Mouse (Mus musculus) heart, adult 2 months (tissue): Measurements from ENCODE around the gene Chn2. TPM values are rescaled to one million over a fixed set of nuclear protein-coding genes. Genes with fewer than 3 reads are reported as not detected.

Experiments used
- DNase-seq, 2 experiments: peaks; one replicate each; pipeline ENCODE4 v3.0.0; 2021
- H3K27ac ChIP-seq: fragments of 200-600 bp; 2 replicates; pipeline ENCODE4 v1.8.1; 2022
- H3K27me3 ChIP-seq: fragments of 200-500 bp; 2 replicates; pipeline ENCODE4 v1.6.1; 2012; ENCODE audit warnings: mild to moderate bottlenecking, low read length, inconsistent platforms, mixed read lengths; ENCODE audit not compliant: control insufficient read depth, insufficient read depth
- H3K36me3 ChIP-seq: fragments of 200-500 bp; 2 replicates; pipeline ENCODE4 v1.6.1; 2012; ENCODE audit warnings: low read length, inconsistent platforms; ENCODE audit not compliant: control insufficient read depth, insufficient read depth
- H3K4me1 ChIP-seq: fragments of 200-500 bp; 2 replicates; pipeline ENCODE4 v1.6.1; 2011; ENCODE audit warnings: low read length; ENCODE audit not compliant: control insufficient read depth, insufficient read depth
- H3K4me3 ChIP-seq: fragments of 200-600 bp; 2 replicates; pipeline ENCODE4 v1.8.1; 2022
- H3K79me2 ChIP-seq: fragments of 200-500 bp; replicated peaks from 2 replicates; pipeline ENCODE4 v1.6.1; 2012; ENCODE audit warnings: mild to moderate bottlenecking, inconsistent platforms, low read length, moderate library complexity, mixed read lengths; ENCODE audit not compliant: control insufficient read depth, insufficient read depth
- H3K9ac ChIP-seq: fragments of 200-500 bp; 2 replicates; pipeline ENCODE4 v1.6.1; 2012; ENCODE audit warnings: low read depth, mild to moderate bottlenecking, control low read depth, inconsistent platforms, low read length, mixed read lengths
- CTCF ChIP-seq: fragments of 200-600 bp; IDR thresholded peaks from 2 replicates; pipeline ENCODE4 v1.8.1; 2022; ENCODE audit warnings: antibody characterized with exemption, mild to moderate bottlenecking, moderate library complexity
- EP300 ChIP-seq: fragments of 200-500 bp; IDR thresholded peaks from 2 replicates; pipeline ENCODE4 v1.6.1; 2011; ENCODE audit warnings: low read depth, low read length, control low read depth; ENCODE audit not compliant: insufficient read depth
- POLR2A ChIP-seq: fragments of 200-500 bp; IDR thresholded peaks from 2 replicates; pipeline ENCODE4 v1.6.1; 2011; ENCODE audit warnings: mild to moderate bottlenecking, low read depth, low read length, control low read depth; ENCODE audit not compliant: insufficient read depth
- WGBS: fragments of 180-500 bp; shearing (Covaris S2); methylation state at CpG from one replicate; pipeline ENCODE4 v1.1.7; 2018; 5-methylcytosine and 5-hydroxymethylcytosine counted together
- intact Hi-C: fragments of 180-260 bp; cut with DNase I; formaldehyde crosslinking; loops from one replicate; pipeline ENCODE4 v1.15.1; 2025
- polyA plus RNA-seq: library from polyadenylated mRNA; depleted of rRNA; stranded (reverse); fragments of >200 nt; gene quantifications from 2 replicates; pipeline ENCODE4 v1.2.3, GENCODE M21; 2012
- total RNA-seq, 2 experiments: library from RNA; stranded (reverse); gene quantifications; 2 replicates each; pipeline ENCODE4 v1.2.3; 2021

The Chn2 gene
- total and polyA plus RNA-seq, 3 experiments: 2.0 to 2.3 (median 2.3) TPM

GRCm38 (mm10) chr6:54058837-54059236 lies 19.5 kb downstream of the Chn2 start:
- DNase-seq: no peak
- Histone ChIP-seq H3K9ac (no peak overlapping the region), H3K4me1 (peaks cover 17% of the 10 kb centered on the region), H3K27me3 (no peaks in the 10 kb centered on the region), H3K27ac (no peak overlapping the region), H3K36me3 (peaks cover 2% of the 10 kb centered on the region; the same call in 1 of the 2 replicates), H3K79me2 (no peaks in the 10 kb centered on the region), H3K4me3 (no peak overlapping the region)
- 49% methylated on average over 8 of the region's 8 CpGs for WGBS
- intact Hi-C loops: no loop called here
- TF ChIP-seq CTCF (no peak), POLR2A (no peak), EP300 (no peak)

- WGBS: 90% methylated on average over 3 of the region's 3 CpGs
- peaks cover 2% of the 10 kb centered on the region; the same call in 1 of the 2 replicates for H3K36me3 ChIP-seq
- H3K27ac ChIP-seq: no peak overlapping the region
- peaks cover 18% of the 10 kb centered on the region for H3K4me1 ChIP-seq
- H3K27me3 ChIP-seq: no peaks in the 10 kb centered on the region
- H3K79me2 ChIP-seq: no peaks in the 10 kb centered on the region
- TF ChIP-seq EP300: no peak
- TF ChIP-seq POLR2A: no peak
- no peak for TF ChIP-seq CTCF
- intact Hi-C loops: no loop called here
- no peak overlapping the region for H3K9ac ChIP-seq
- no peak overlapping the region for H3K4me3 ChIP-seq
- DNase-seq: no peak
Observed at GRCm38 (mm10) chr6:54060258-54060657, 20.9 kb downstream of the Chn2 start.

GRCm38 (mm10) chr6:54061375-54061774 lies 22.0 kb downstream of the Chn2 start:
- intact Hi-C loops: no loop called here
- 30% methylated on average over 9 of the region's 9 CpGs for WGBS

GRCm38 (mm10) chr6:54063878-54064277 lies 24.5 kb downstream of the Chn2 start:
- H3K27ac ChIP-seq: no peak overlapping the region; the same call in 1 of the 2 replicates
- TF ChIP-seq POLR2A: no peak
- TF ChIP-seq EP300: no peak
- no peak for TF ChIP-seq CTCF
- H3K9ac ChIP-seq: no peak overlapping the region
- DNase-seq: no peak
- no peaks in the 10 kb centered on the region for H3K79me2 ChIP-seq
- H3K4me1 ChIP-seq: peaks cover 10% of the 10 kb centered on the region
- H3K36me3 ChIP-seq: 0 out of 2 replicates have a peak, but pooled peaks cover 2% of the 10 kb centered on the region
- 56% methylated on average over 6 of the region's 6 CpGs for WGBS
- intact Hi-C loops: no loop called here
- no peak overlapping the region for H3K4me3 ChIP-seq
- H3K27me3 ChIP-seq: no peaks in the 10 kb centered on the region

More at GRCm38 (mm10) chr6:54061375-54061774, 22.0 kb downstream of the Chn2 start:
- Histone ChIP-seq H3K79me2 (no peaks in the 10 kb centered on the region), H3K27me3 (no peaks in the 10 kb centered on the region), H3K4me3 (no peak overlapping the region), H3K27ac (no peak overlapping the region), H3K4me1 (peaks cover 11% of the 10 kb centered on the region), H3K9ac (no peak overlapping the region), H3K36me3 (peaks cover 2% of the 10 kb centered on the region; the same call in 1 of the 2 replicates)
- TF ChIP-seq EP300 (no peak), POLR2A (no peak), CTCF (no peak)
- DNase-seq: no peak

GRCm38 (mm10) chr6:54067380-54067779 lies 28.0 kb downstream of the Chn2 start:
- DNase-seq: no peak
- no peak overlapping the region for H3K9ac ChIP-seq
- no peak overlapping the region for H3K4me3 ChIP-seq
- no peak for TF ChIP-seq CTCF
- no peaks in the 10 kb centered on the region for H3K79me2 ChIP-seq
- peaks cover 15% of the 10 kb centered on the region for H3K4me1 ChIP-seq
- no peak overlapping the region for H3K27ac ChIP-seq
- intact Hi-C loops: no loop called here
- no peaks in the 10 kb centered on the region for H3K27me3 ChIP-seq
- H3K36me3 ChIP-seq: 0 out of 2 replicates have a peak, but pooled peaks cover 2% of the 10 kb centered on the region
- WGBS: 79% methylated on average over 5 of the region's 5 CpGs

- no peak for DNase-seq
- no peak for TF ChIP-seq POLR2A
- no peak overlapping the region for H3K9ac ChIP-seq
- intact Hi-C loops: no loop called here
- no peak overlapping the region; the same call in 1 of the 2 replicates for H3K27ac ChIP-seq
- H3K27me3 ChIP-seq: no peaks in the 10 kb centered on the region
- no peak overlapping the region for H3K4me3 ChIP-seq
- WGBS: 51% methylated on average over 5 of the region's 5 CpGs
- no peaks in the 10 kb centered on the region for H3K79me2 ChIP-seq
- H3K4me1 ChIP-seq: peaks cover 10% of the 10 kb centered on the region
- H3K36me3 ChIP-seq: no peaks in the 10 kb centered on the region
Observed at GRCm38 (mm10) chr6:54068882-54069281, 29.5 kb downstream of the Chn2 start.
